In the genomic region with DNA sequence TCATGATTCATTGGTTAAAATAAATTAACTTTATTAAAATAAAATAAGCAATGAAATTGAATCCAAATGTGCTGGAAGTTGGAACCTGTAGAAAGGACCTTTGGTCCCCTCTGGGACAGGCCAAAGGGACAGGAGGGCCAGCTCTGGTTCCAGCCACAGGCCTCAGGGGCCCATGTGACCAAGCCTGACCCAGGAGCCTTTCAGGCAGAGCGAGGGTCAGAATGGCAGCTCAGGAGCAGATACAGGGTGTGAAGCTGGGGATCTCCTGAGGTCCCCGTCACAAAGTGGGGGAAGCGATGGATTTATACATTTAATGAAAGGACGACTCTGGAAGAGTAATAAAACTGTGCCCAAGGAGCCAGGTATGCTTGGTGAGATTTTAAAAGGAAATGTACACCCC, we compare ENCODE assay signal across 22 mouse cellular contexts.
DNase-seq lines count a peak whose midpoint lies in the region; ATAC-seq and TF ChIP-seq lines count a peak whose summit lies in the region.
"Had no signal": no experiment of that assay in that cellular context is flagged by ENCODE, and none has a peak within 500 bp of the region (broad histone marks: within the 10 kb centered on the region; RNA-seq: fewer than 3 reads in every experiment).

No protein-coding gene starts in this region.

- H3K27ac ChIP-seq in hindbrain, embryonic 10.5 days, result peak overlapping the region; percentile 73; the same call in 1 of the 2 replicates
- H3K27ac ChIP-seq in hindbrain, postnatal 0 days, result no peak overlapping the region
- H3K27ac ChIP-seq in midbrain, embryonic 14.5 days (replicated peaks; ENCODE audit: low read depth, low read length), result no peak overlapping the region
- H3K27ac ChIP-seq in midbrain, embryonic 16.5 days (ENCODE audit: low read length), result no peak overlapping the region
- H3K27ac ChIP-seq in limb, embryonic 11.5 days (replicated peaks; ENCODE audit: low read depth, low read length), result no peak overlapping the region
- H3K27ac ChIP-seq: forebrain, embryonic 15.5 days; heart, adult 2 months; heart, embryonic 15.5 days; hindbrain, embryonic 14.5 days had no signal

- H3K4me1 ChIP-seq in hindbrain, embryonic 10.5 days (replicated peaks), result peaks cover 26% of the 10 kb centered on the region
- peaks cover 4% of the 10 kb centered on the region; the same call in 1 of the 2 replicates for H3K4me1 ChIP-seq in hindbrain, postnatal 0 days (ENCODE audit: insufficient read depth, low read length)
- peaks cover 20% of the 10 kb centered on the region; the same call in 1 of the 2 replicates for H3K4me1 ChIP-seq in midbrain, embryonic 14.5 days (ENCODE audit: control insufficient read depth, insufficient read depth, low read length)
- peaks cover 8% of the 10 kb centered on the region for H3K4me1 ChIP-seq in midbrain, embryonic 16.5 days (ENCODE audit: control insufficient read depth, insufficient read depth, low read length)
- peaks cover 16% of the 10 kb centered on the region for H3K4me1 ChIP-seq in limb, embryonic 11.5 days (ENCODE audit: control insufficient read depth, insufficient read depth, low read length)

- H3K9me3 ChIP-seq in hindbrain, embryonic 10.5 days, result no peaks in the 10 kb centered on the region
- no peaks in the 10 kb centered on the region for H3K9me3 ChIP-seq in hindbrain, postnatal 0 days (ENCODE audit: low read length)
- no peaks in the 10 kb centered on the region for H3K9me3 ChIP-seq in midbrain, embryonic 14.5 days (ENCODE audit: control insufficient read depth, low read length)
- H3K9me3 ChIP-seq in midbrain, embryonic 16.5 days (replicated peaks; ENCODE audit: control insufficient read depth, low read length, poor library complexity, severe bottlenecking), result no peaks in the 10 kb centered on the region
- no peaks in the 10 kb centered on the region for H3K9me3 ChIP-seq in limb, embryonic 11.5 days (ENCODE audit: control insufficient read depth, low read length)
- H3K9me3 ChIP-seq: forebrain, embryonic 15.5 days; heart, embryonic 15.5 days had no signal

- ATAC-seq in hindbrain, postnatal 0 days, result no peak
- ATAC-seq in midbrain, embryonic 14.5 days (ENCODE audit: low FRiP score, low TSS enrichment), result no peak
- no peak for ATAC-seq in midbrain, embryonic 16.5 days
- ATAC-seq in limb, embryonic 11.5 days (ENCODE audit: insufficient number of reproducible peaks, low FRiP score, low TSS enrichment, low read depth), result peak; percentile 39; the same call in 1 of the 2 replicates
- ATAC-seq: activated CD4-positive, CD25-positive, alpha-beta regulatory T cell, adult 4 months; forebrain, embryonic 15.5 days; Patski had no signal

- WGBS in hindbrain, embryonic 10.5 days, result 40% methylated on average over 4 of the region's 4 CpGs
- WGBS in hindbrain, postnatal 0 days, result 75% methylated on average over 4 of the region's 4 CpGs
- 35% methylated on average over 4 of the region's 4 CpGs for WGBS in midbrain, embryonic 14.5 days
- WGBS in midbrain, embryonic 16.5 days, result 46% methylated on average over 4 of the region's 4 CpGs
- 11% methylated on average over 4 of the region's 4 CpGs for WGBS in limb, embryonic 11.5 days

- no peak for TF ChIP-seq CTCF in hindbrain, postnatal 0 days (IDR thresholded peaks at IDR 0.05; ENCODE audit: low read depth)

- DNase-seq in hindbrain, embryonic 10.5 days (ENCODE audit: low spot score), result no peak
- DNase-seq in hindbrain, postnatal 0 days (ENCODE audit: low spot score), result no peak
- DNase-seq in midbrain, embryonic 14.5 days, result no peak
- DNase-seq in limb, embryonic 11.5 days (ENCODE audit: low spot score), result peak; percentile 51
- DNase-seq in adipocyte (ENCODE audit: low spot score), result no peak
- DNase-seq in spleen, postnatal 4 days (ENCODE audit: low spot score in 2 of 2), result no peak
- DNase-seq: adrenal gland, adult 2 months; adrenal gland, postnatal 25 days; cerebellum, adult 18-20 months; cerebellum, adult 9-11 months; cerebellum, postnatal 36 days; gastrocnemius, postnatal 14 days; heart, adult 2 months; heart, postnatal 14 days had no signal

- H3K4me3 ChIP-seq in hindbrain, embryonic 10.5 days, result no peak overlapping the region
- H3K4me3 ChIP-seq in hindbrain, postnatal 0 days (ENCODE audit: low read length), result no peak overlapping the region
- no peak overlapping the region for H3K4me3 ChIP-seq in midbrain, embryonic 14.5 days (replicated peaks; ENCODE audit: low read depth, low read length)
- no peak overlapping the region for H3K4me3 ChIP-seq in midbrain, embryonic 16.5 days (ENCODE audit: low read depth, low read length)
- H3K4me3 ChIP-seq in limb, embryonic 11.5 days (ENCODE audit: low read depth, low read length), result no peak overlapping the region
- H3K4me3 ChIP-seq: forebrain, embryonic 15.5 days; heart, adult 2 months; heart, embryonic 15.5 days had no signal

- H3K36me3 ChIP-seq in hindbrain, embryonic 10.5 days, result no peaks in the 10 kb centered on the region
- H3K36me3 ChIP-seq in hindbrain, postnatal 0 days (ENCODE audit: insufficient read depth, low read length), result no peaks in the 10 kb centered on the region
- no peaks in the 10 kb centered on the region for H3K36me3 ChIP-seq in midbrain, embryonic 14.5 days (ENCODE audit: control insufficient read depth, insufficient read depth, low read length)
- H3K36me3 ChIP-seq in midbrain, embryonic 16.5 days (ENCODE audit: control insufficient read depth, insufficient read depth, low read length), result no peaks in the 10 kb centered on the region
- no peaks in the 10 kb centered on the region for H3K36me3 ChIP-seq in limb, embryonic 11.5 days (ENCODE audit: control insufficient read depth, insufficient read depth, low read length)
- H3K36me3 ChIP-seq: forebrain, embryonic 15.5 days; heart, embryonic 15.5 days had no signal

- peaks cover 29% of the 10 kb centered on the region for H3K27me3 ChIP-seq in hindbrain, embryonic 10.5 days (ENCODE audit: insufficient read depth, poor library complexity, severe bottlenecking)
- no peaks in the 10 kb centered on the region for H3K27me3 ChIP-seq in hindbrain, postnatal 0 days (ENCODE audit: insufficient read depth, low read length)
- H3K27me3 ChIP-seq in midbrain, embryonic 14.5 days (ENCODE audit: control insufficient read depth, insufficient read depth, low read length), result no peaks in the 10 kb centered on the region
- no peaks in the 10 kb centered on the region; the same call in 1 of the 2 replicates for H3K27me3 ChIP-seq in midbrain, embryonic 16.5 days (ENCODE audit: control insufficient read depth, insufficient read depth, low read depth, low read length)
- peaks cover 21% of the 10 kb centered on the region for H3K27me3 ChIP-seq in limb, embryonic 11.5 days (ENCODE audit: control insufficient read depth, insufficient read depth, low read length)
- H3K27me3 ChIP-seq: CH12.LX, Patski had no signal

- no peak overlapping the region for H3K9ac ChIP-seq in hindbrain, postnatal 0 days (replicated peaks; ENCODE audit: low read length)
- no peak overlapping the region for H3K9ac ChIP-seq in midbrain, embryonic 14.5 days (replicated peaks; ENCODE audit: low read length)
- H3K9ac ChIP-seq in midbrain, embryonic 16.5 days (ENCODE audit: low read depth, low read length), result no peak overlapping the region
- H3K9ac ChIP-seq in limb, embryonic 11.5 days (ENCODE audit: low read length), result no peak overlapping the region
- H3K9ac ChIP-seq: forebrain, embryonic 15.5 days; heart, embryonic 15.5 days; hindbrain, embryonic 14.5 days had no signal

- H3K4me2 ChIP-seq in hindbrain, postnatal 0 days (ENCODE audit: low read depth, low read length), result no peak overlapping the region
- H3K4me2 ChIP-seq in midbrain, embryonic 14.5 days (ENCODE audit: low read length), result 0 out of 2 replicates have a peak overlapping the region, but pooled peaks have one; percentile 38
- no peak overlapping the region for H3K4me2 ChIP-seq in midbrain, embryonic 16.5 days (ENCODE audit: low read length)
- H3K4me2 ChIP-seq in limb, embryonic 11.5 days (ENCODE audit: low read depth, severe bottlenecking), result no peak overlapping the region
- H3K4me2 ChIP-seq: heart, embryonic 11.5 days; heart, embryonic 15.5 days had no signal
